Mouse (Mus musculus): ENCODE data around the gene Hoxc4. TPM values are rescaled to one million over a fixed set of nuclear protein-coding genes. Genes with fewer than 3 reads are reported as not detected.

Hoxc4 gene
- polyA plus RNA-seq, 1 experiment from 2014 or later, result not detected

DNA sequence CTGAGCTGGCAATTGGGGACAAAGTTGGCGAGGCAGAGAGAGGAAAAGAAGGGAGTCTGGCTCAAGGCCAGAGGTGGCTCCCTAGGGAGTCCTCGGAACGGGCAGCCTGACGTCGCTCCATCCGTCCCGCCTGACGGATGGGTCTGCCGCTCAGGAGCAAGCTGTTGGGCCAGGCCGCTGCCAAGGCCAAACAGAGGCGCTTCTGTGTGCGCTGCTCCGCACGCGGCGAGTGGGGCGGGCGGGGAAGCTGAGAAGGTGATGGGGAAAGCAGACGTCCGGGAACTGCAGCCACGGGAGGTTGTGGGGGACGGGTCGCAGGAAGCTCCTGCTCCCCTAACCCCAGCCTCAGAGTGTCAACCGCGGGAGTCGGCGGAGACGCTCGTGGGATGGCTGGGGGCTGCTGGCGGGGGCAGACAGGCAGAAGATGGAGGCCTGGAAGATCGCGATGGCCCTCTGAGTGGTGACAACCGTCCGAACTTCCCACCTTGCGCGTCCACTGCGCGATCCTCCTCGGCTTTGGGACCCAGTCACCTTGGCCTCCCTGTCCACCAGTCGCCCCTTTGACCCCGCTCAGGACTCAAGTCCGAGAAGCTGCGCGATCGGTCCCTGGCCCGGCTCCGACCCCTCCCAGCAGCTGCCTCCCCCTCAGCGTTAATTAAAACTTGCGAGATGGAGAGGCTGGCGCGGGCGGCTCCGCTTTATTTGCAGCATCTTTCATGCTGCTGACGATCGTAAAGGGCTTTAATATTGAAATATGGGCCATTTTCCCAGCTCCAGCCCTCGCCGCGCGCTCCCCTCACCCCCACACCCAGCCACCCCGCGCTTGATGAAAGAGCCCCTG lies 67.3 kb downstream of the Hoxc4 start:
- Histone ChIP-seq H3K36me3 (replicated peaks) (no peaks in the 10 kb centered on the region), H3K4me2 (peak overlapping the region; percentile 46), H3K27ac (no peak overlapping the region), H3K4me1 (peaks cover 17% of the 10 kb centered on the region), H3K4me3 (replicated peaks) (peak overlapping the region; percentile 27), H3K9ac (0 out of 2 replicates have a peak overlapping the region, but pooled peaks have one; percentile 8), H3K9me3 (no peaks in the 10 kb centered on the region), H3K27me3 (peaks cover 100% of the 10 kb centered on the region)
- no peak for ATAC-seq (ENCODE audit: low FRiP score)
- 1% methylated on average over 61 of the region's 61 CpGs for WGBS

MicroRNA genes within 50 kb of the gene (microRNA counts, 519-probe panel; counts per million panel counts)
- not detected for microRNA mmu-miR-615-3p
- microRNA mmu-miR-615-5p, result not detected

Small RNA genes lying within 50 kb of the gene (microRNA-seq; reads per million reads assigned to microRNA genes)
- gene Mir196a-2, result 3.4 reads per million, percentile 9 among the genes with 10 or more reads in this experiment
- gene Mir615, result 7.8 reads per million, percentile 23 among the genes with 10 or more reads in this experiment

Other genes with a start within 250 kb of the Hoxc4 start
- gene Hoxc13, start 97.8 kb upstream of the Hoxc4 start, polyA plus RNA-seq (2016; fragmentation: Nextera tagmentation; extraction: Ambion mirVana), result 0.13 TPM in 1 of 2 replicates, not detected in the other
- not detected in 2 replicates for gene Hoxc12, start 82.2 kb upstream of the Hoxc4 start, polyA plus RNA-seq (2016; fragmentation: Nextera tagmentation; extraction: Ambion mirVana)
- gene Hoxc11, start 64.5 kb upstream of the Hoxc4 start, polyA plus RNA-seq (2016; fragmentation: Nextera tagmentation; extraction: Ambion mirVana), result not detected in 2 replicates
- gene Hoxc10, start 52.1 kb upstream of the Hoxc4 start, polyA plus RNA-seq (2016; fragmentation: Nextera tagmentation; extraction: Ambion mirVana), result not detected in 2 replicates
- not detected in 2 replicates for gene Hoxc5, start 51.5 kb upstream of the Hoxc4 start, polyA plus RNA-seq (2016; fragmentation: Nextera tagmentation; extraction: Ambion mirVana)
- not detected in 2 replicates for gene Hoxc9, start 42.5 kb upstream of the Hoxc4 start, polyA plus RNA-seq (2016; fragmentation: Nextera tagmentation; extraction: Ambion mirVana)
- not detected in 2 replicates for gene Hoxc8, start 28.3 kb upstream of the Hoxc4 start, polyA plus RNA-seq (2016; fragmentation: Nextera tagmentation; extraction: Ambion mirVana)
- not detected in 2 replicates for gene Hoxc6, start 20.7 kb upstream of the Hoxc4 start, polyA plus RNA-seq (2016; fragmentation: Nextera tagmentation; extraction: Ambion mirVana)
- gene Smug1, start 148.2 kb downstream of the Hoxc4 start, polyA plus RNA-seq (2016; fragmentation: Nextera tagmentation; extraction: Ambion mirVana), result 24.6 and 27.4 TPM in 2 replicates
- 233 and 250 TPM in 2 replicates for gene Cbx5, start 220.9 kb downstream of the Hoxc4 start, polyA plus RNA-seq (2016; fragmentation: Nextera tagmentation; extraction: Ambion mirVana)
- gene Hnrnpa1, start 221.5 kb downstream of the Hoxc4 start, polyA plus RNA-seq (2016; fragmentation: Nextera tagmentation; extraction: Ambion mirVana), result 1,521 and 1,527 TPM in 2 replicates
- gene Nfe2, start 239.5 kb downstream of the Hoxc4 start, polyA plus RNA-seq (2016; fragmentation: Nextera tagmentation; extraction: Ambion mirVana), result 2.1 and 3.4 TPM in 2 replicates

All from forebrain, embryonic 12.5 days (tissue).